Mouse (Mus musculus): ENCODE measurements at regions not wholly inside any gene's neighbourhood (a gene's known extent, or its start where the extent isn't known, plus 50 kb on each side); places are given as distances from the start of the nearest gene placed in this dataset.

DNA sequence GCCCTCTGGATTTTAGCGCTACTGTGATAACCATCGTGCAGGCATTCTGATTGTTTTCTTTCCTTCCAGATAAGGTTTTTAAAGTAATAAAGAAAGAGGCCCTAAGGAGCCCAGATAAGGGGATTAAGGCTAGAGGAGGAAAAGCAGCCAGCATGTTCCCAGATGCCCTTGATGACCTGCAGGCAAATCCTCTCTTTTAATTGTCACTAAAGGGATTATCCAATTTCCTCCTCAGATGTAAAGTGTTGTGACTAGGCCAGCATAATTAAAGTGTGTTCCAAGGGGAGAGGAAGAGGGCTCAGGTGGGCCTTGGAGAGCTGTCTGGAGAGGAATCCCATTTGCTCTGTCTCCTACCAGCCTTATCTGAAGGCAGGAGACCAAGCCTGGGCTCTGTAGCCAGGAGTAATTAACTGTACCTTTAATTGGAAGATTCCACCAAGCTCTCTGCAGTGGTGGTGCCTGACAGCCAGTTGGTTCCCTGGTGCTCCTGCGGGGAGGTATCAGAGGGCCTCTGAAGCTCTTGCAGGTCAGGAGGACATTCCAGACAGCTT, 644.2 kb downstream of the Tbc1d22a start:
- no peak for TF ChIP-seq POLR2A (IDR thresholded peaks at IDR 0.05; ENCODE audit: insufficient read depth, low read depth, low read length)
- no peak for TF ChIP-seq CTCF (IDR thresholded peaks at IDR 0.05; ENCODE audit: insufficient read depth, low read depth, low read length)
